Mouse (Mus musculus): ENCODE measurements around the gene Gm13277.
"Not testable (repeated sequence)": the region's sequence is repeated elsewhere in the genome, so short reads cannot be mapped to it uniquely, and the experiment has no call there.

Gene Gm13277

GRCm38 (mm10) chr4:88785409-88785808, 3.0 kb upstream of the Gm13277 start, which contains the start of gene Gm13276:
Gene Gm13276 (plus strand): TSS chr4:88785709.
- DNase-seq (ENCODE audit: low spot score in 2 of 2), result not testable (repeated sequence)

GRCm38 (mm10) chr4:88791250-88791649, 2.8 kb downstream of the Gm13277 start, which contains the start of gene Gm13278:
Gene Gm13278 (plus strand): TSS chr4:88791550.
- DNase-seq (ENCODE audit: low spot score in 2 of 2), result not testable (repeated sequence)

- peak; percentile 74 to 76 for DNase-seq (ENCODE audit: low spot score in 2 of 2)
These were observed 5.7 kb downstream of the Gm13277 start, which contains the start of gene Gm13275 for GRCm38 (mm10) chr4:88793936-88794675. Gene Gm13275 (plus strand): TSS chr4:88794487.

- DNase-seq (ENCODE audit: low spot score in 2 of 2), result not testable (repeated sequence)
These were observed 8.7 kb downstream of the Gm13277 start, which contains the start of gene Gm13279 for GRCm38 (mm10) chr4:88797097-88797496. Gene Gm13279 (plus strand): TSS chr4:88797397.

- DNase-seq (ENCODE audit: low spot score in 2 of 2), result not testable (repeated sequence)
These were observed 10.9 kb downstream of the Gm13277 start, which contains the start of gene Gm13285 for GRCm38 (mm10) chr4:88799365-88799764. Gene Gm13285 (plus strand): TSS chr4:88799665.

- not testable (repeated sequence) for DNase-seq (ENCODE audit: low spot score in 2 of 2)
These were observed 14.5 kb downstream of the Gm13277 start, which contains the start of gene Gm13287 for GRCm38 (mm10) chr4:88802954-88803353. Gene Gm13287 (plus strand): TSS chr4:88803254.

- not testable (repeated sequence) for DNase-seq (ENCODE audit: low spot score in 2 of 2)
These were observed 16.8 kb downstream of the Gm13277 start, which contains the start of gene Gm13288 for GRCm38 (mm10) chr4:88805231-88805630. Gene Gm13288 (plus strand): TSS chr4:88805531.

- not testable (repeated sequence) for DNase-seq (ENCODE audit: low spot score in 2 of 2)
These were observed 17.3 kb downstream of the Gm13277 start for GRCm38 (mm10) chr4:88805761-88806160.

- no peak for DNase-seq (ENCODE audit: low spot score in 2 of 2)
These were observed 27.5 kb downstream of the Gm13277 start, which contains the start of gene Ifna7 for GRCm38 (mm10) chr4:88815928-88816327. Gene Ifna7 (plus strand): TSS chr4:88816228.

GRCm38 (mm10) chr4:88819659-88820058, 31.2 kb downstream of the Gm13277 start, which contains the start of gene Ifna11:
Gene Ifna11 (plus strand): TSS chr4:88819959.
- no peak for DNase-seq (ENCODE audit: low spot score in 2 of 2)

- no peak for DNase-seq (ENCODE audit: low spot score in 2 of 2)
These were observed 34.6 kb downstream of the Gm13277 start for GRCm38 (mm10) chr4:88822995-88823394.

- not testable (repeated sequence) for DNase-seq (ENCODE audit: low spot score in 2 of 2)
These were observed 38.7 kb downstream of the Gm13277 start, which contains the start of gene Ifna6 for GRCm38 (mm10) chr4:88827116-88827515. Gene Ifna6 (plus strand): TSS chr4:88827416.

- peak in 1 of 2 experiments; percentile 14 for DNase-seq (ENCODE audit: low spot score in 2 of 2)
These were observed 42.1 kb downstream of the Gm13277 start for GRCm38 (mm10) chr4:88830523-88830922.

- not testable (repeated sequence) for DNase-seq (ENCODE audit: low spot score in 2 of 2)
These were observed 46.8 kb downstream of the Gm13277 start, which contains the start of gene Ifna5 for GRCm38 (mm10) chr4:88835225-88835624. Gene Ifna5 (plus strand): TSS chr4:88835525.
